Mouse (Mus musculus) heart, embryonic 13.5 days (tissue): ENCODE measurements at regions not wholly inside any gene's neighbourhood (a gene's known extent, or its start where the extent isn't known, plus 50 kb on each side); places are given as distances from the start of the nearest gene placed in this dataset.

Experiments used
- ATAC-seq: fragments of 200-750 bp; cut with Nextera tagmentation; 2 replicates; pipeline ENCODE4 v1.8.0; 2017; ENCODE audit warnings: moderate TSS enrichment; ENCODE audit not compliant: insufficient number of reproducible peaks, low FRiP score, low TSS enrichment; ENCODE audit errors: extremely low read depth
- H3K27ac ChIP-seq: fragments of 300-500 bp; sonication (generic); replicated peaks from 2 replicates; pipeline ENCODE4 v1.5.1; 2015; ENCODE audit warnings: moderate library complexity, mild to moderate bottlenecking, inconsistent platforms
- H3K27me3 ChIP-seq: fragments of 300-500 bp; sonication (generic); replicated peaks from 2 replicates; pipeline ENCODE4 v1.6.1; 2015; ENCODE audit warnings: mild to moderate bottlenecking, inconsistent platforms
- H3K36me3 ChIP-seq: fragments of 300-500 bp; sonication (generic); 2 replicates; pipeline ENCODE4 v1.6.1; 2015; ENCODE audit warnings: mild to moderate bottlenecking, inconsistent platforms
- H3K4me1 ChIP-seq: fragments of 300-500 bp; sonication (generic); 2 replicates; pipeline ENCODE4 v1.6.1; 2015; ENCODE audit warnings: inconsistent platforms
- H3K4me2 ChIP-seq: fragments of 300-500 bp; sonication (generic); 2 replicates; pipeline ENCODE4 v1.6.1; 2015; ENCODE audit warnings: inconsistent platforms, mild to moderate bottlenecking, moderate library complexity
- H3K4me3 ChIP-seq: fragments of 300-500 bp; sonication (generic); 2 replicates; pipeline ENCODE4 v1.5.1; 2015; ENCODE audit warnings: moderate library complexity, mild to moderate bottlenecking, inconsistent platforms
- H3K9ac ChIP-seq: fragments of 300-500 bp; sonication (generic); 2 replicates; pipeline ENCODE4 v1.6.1; 2015; ENCODE audit warnings: inconsistent platforms, mild to moderate bottlenecking, moderate library complexity
- H3K9me3 ChIP-seq: fragments of 300-500 bp; sonication (generic); 2 replicates; pipeline ENCODE4 v1.6.1; 2016; ENCODE audit warnings: inconsistent platforms
- WGBS: fragments of 180-500 bp; shearing (Covaris S2); methylation state at CpG from one replicate; pipeline ENCODE4 v1.1.7; 2015; ENCODE audit warnings: mixed read lengths; 5-methylcytosine and 5-hydroxymethylcytosine counted together

- ATAC-seq = no peak
- no peaks in the 10 kb centered on the region for H3K4me1 ChIP-seq
- no peak overlapping the region for H3K9ac ChIP-seq
- H3K9me3 ChIP-seq = no peaks in the 10 kb centered on the region
- H3K4me2 ChIP-seq = no peak overlapping the region
- peaks cover 16% of the 10 kb centered on the region for H3K27me3 ChIP-seq
- no peaks in the 10 kb centered on the region for H3K36me3 ChIP-seq
- WGBS = 72% methylated on average over 8 of the region's 8 CpGs
- no peak overlapping the region for H3K4me3 ChIP-seq
- no peak overlapping the region for H3K27ac ChIP-seq
These were observed 497.5 kb upstream of the Kcnab2 start for GRCm38 (mm10) chr4:152975012-152975675.

DNA sequence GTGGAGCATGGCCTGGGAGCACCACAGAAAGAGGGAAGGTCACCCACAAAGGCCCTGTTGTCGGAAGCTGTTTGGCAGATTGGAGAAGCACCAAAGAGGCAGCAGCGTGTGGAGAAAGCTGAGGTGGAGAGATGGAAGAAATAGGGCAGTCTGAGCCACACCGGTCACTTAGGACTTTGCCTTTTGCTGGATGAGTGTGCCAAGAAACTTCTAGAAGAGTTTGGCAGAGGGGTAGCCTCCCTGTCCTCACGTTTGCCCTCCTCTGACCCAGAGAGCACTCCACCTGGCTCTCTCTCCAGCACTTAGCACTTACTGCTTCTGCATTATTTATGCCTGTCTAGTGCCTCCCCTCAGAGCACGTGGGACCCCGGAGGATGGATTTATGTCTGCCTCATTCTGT, 485.3 kb upstream of the Kcnab2 start:
- Histone ChIP-seq H3K36me3 (no peaks in the 10 kb centered on the region), H3K27me3 (peaks cover 26% of the 10 kb centered on the region; the same call in 1 of the 2 replicates), H3K27ac (no peak overlapping the region), H3K9ac (no peak overlapping the region), H3K4me3 (no peak overlapping the region), H3K4me2 (no peak overlapping the region), H3K4me1 (no peaks in the 10 kb centered on the region), H3K9me3 (0 out of 2 replicates have a peak, but pooled peaks cover 3% of the 10 kb centered on the region)
- no peak for ATAC-seq
- WGBS = 77% methylated on average over 6 of the region's 6 CpGs

DNA sequence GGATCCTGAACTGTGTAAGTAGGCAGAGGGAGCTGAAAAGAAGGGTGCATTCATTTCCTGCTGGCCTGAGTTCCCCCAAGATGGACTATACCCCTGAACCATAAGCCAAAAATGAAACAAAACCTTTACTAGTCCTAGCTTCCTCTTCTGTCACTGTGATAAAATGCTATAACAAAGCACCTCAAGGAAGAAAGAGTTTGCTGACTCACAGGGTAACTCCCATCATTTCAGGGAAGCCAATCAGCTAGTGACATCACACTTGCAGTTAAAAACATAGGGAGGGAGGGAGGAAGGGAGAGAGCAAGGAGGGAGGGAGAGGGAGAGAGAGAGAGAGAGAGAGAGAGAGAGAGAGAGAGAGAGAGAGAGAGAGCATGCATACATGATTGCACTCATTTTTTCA, 484.5 kb upstream of the Kcnab2 start:
- Histone ChIP-seq H3K9me3 (0 out of 2 replicates have a peak, but pooled peaks cover 3% of the 10 kb centered on the region), H3K27ac (no peak overlapping the region), H3K4me1 (no peaks in the 10 kb centered on the region), H3K4me3 (no peak overlapping the region), H3K4me2 (no peak overlapping the region), H3K27me3 (peaks cover 19% of the 10 kb centered on the region; the same call in 1 of the 2 replicates), H3K9ac (no peak overlapping the region), H3K36me3 (no peaks in the 10 kb centered on the region)
- ATAC-seq = no peak

DNA sequence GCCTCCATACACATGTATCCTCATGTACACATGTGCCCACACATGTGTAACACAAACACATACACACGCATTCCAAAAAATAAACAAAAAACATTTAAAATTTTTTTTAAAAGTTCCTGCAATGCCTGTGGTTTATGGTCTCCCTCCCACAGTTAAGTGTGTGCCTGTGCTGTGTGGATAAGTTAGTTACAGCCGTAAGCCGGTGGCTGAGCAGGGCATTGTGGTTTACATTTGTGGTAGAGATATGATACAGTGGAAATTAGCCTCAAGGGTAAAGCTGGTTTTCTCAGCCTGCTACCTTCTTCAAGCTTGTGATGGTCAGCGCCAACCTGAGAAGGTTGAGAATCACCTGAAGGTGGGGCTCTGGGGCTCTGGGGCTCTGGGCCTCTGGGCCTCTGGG, 484.0 kb upstream of the Kcnab2 start:
- Histone ChIP-seq H3K4me2 (no peak overlapping the region), H3K4me3 (no peak overlapping the region), H3K36me3 (no peaks in the 10 kb centered on the region), H3K9ac (no peak overlapping the region), H3K27me3 (peaks cover 14% of the 10 kb centered on the region; the same call in 1 of the 2 replicates), H3K9me3 (0 out of 2 replicates have a peak, but pooled peaks cover 3% of the 10 kb centered on the region), H3K27ac (no peak overlapping the region), H3K4me1 (no peaks in the 10 kb centered on the region)
- WGBS = 75% methylated on average over 4 of the region's 4 CpGs
- ATAC-seq = no peak

- Histone ChIP-seq H3K4me2 (no peak overlapping the region), H3K9me3 (0 out of 2 replicates have a peak, but pooled peaks cover 3% of the 10 kb centered on the region), H3K27me3 (0 out of 2 replicates have a peak, but pooled peaks cover 4% of the 10 kb centered on the region), H3K4me3 (no peak overlapping the region), H3K36me3 (no peaks in the 10 kb centered on the region), H3K9ac (no peak overlapping the region), H3K27ac (no peak overlapping the region), H3K4me1 (no peaks in the 10 kb centered on the region)
- 52% methylated on average over 12 of the region's 12 CpGs for WGBS
- no peak for ATAC-seq
These were observed 482.1 kb upstream of the Kcnab2 start for GRCm38 (mm10) chr4:152959627-152960230.

- Histone ChIP-seq H3K4me3 (no peak overlapping the region), H3K4me1 (no peaks in the 10 kb centered on the region), H3K36me3 (no peaks in the 10 kb centered on the region), H3K4me2 (no peak overlapping the region), H3K9me3 (no peaks in the 10 kb centered on the region), H3K27ac (no peak overlapping the region), H3K9ac (no peak overlapping the region), H3K27me3 (peaks cover 3% of the 10 kb centered on the region; the same call in 1 of the 2 replicates)
- ATAC-seq = no peak
- WGBS = 58% methylated on average over 15 of the region's 15 CpGs
These were observed 475.7 kb upstream of the Kcnab2 start for GRCm38 (mm10) chr4:152953237-152953974.

DNA sequence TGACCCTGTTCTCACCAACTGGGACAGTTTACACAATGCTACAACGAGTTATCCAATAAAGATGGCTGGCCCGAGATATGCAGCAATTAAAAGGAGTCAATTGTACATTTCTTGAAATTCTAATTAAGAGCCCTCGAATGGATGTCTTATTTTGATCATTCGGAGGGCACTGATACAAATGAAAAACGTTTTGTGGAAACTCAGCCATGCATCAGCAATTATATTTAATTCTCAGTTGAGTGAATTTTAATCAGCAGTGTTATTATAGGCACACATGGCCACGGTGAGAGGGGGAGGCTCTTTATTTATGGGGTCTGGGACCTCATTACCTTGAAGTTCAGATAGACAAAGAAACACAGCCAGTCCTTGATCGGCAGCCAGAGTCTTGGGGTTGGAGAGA, 471.3 kb upstream of the Kcnab2 start:
- H3K4me3 ChIP-seq = no peak overlapping the region
- H3K9me3 ChIP-seq = peaks cover 6% of the 10 kb centered on the region; the same call in 1 of the 2 replicates
- 69% methylated on average over 7 of the region's 7 CpGs for WGBS
- peaks cover 3% of the 10 kb centered on the region; the same call in 1 of the 2 replicates for H3K27me3 ChIP-seq
- no peak overlapping the region for H3K4me2 ChIP-seq
- H3K9ac ChIP-seq = no peak overlapping the region
- H3K4me1 ChIP-seq = no peaks in the 10 kb centered on the region
- no peak overlapping the region for H3K27ac ChIP-seq
- no peak for ATAC-seq
- no peaks in the 10 kb centered on the region for H3K36me3 ChIP-seq

- 65% methylated on average over 8 of the region's 8 CpGs for WGBS
These were observed 463.5 kb upstream of the Kcnab2 start for GRCm38 (mm10) chr4:152941159-152941558.

DNA sequence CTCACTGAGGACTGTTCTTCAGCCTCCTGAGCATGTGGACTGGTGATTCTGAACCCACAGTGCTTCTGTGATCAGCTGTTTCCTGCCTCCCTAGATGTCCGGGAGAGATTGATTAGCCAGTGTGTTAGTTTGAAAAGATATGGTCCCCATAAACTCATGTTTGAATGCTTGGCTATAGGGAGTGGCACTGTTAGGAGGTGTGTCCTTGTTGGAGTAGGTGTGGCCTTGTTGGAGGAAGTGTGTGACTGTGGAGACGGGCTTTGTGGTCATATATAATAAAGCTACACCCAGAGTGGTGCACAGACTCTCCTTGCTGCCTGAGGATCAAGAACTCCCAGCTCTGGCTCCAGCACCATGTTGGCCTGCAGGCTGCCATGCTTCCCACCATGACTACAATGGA, 458.9 kb upstream of the Kcnab2 start:
- WGBS = 61% methylated on average over 2 of the region's 2 CpGs
- ATAC-seq = no peak
- H3K4me1 ChIP-seq = no peaks in the 10 kb centered on the region
- no peak overlapping the region for H3K9ac ChIP-seq
- H3K27me3 ChIP-seq = peaks cover 22% of the 10 kb centered on the region; the same call in 1 of the 2 replicates
- H3K27ac ChIP-seq = no peak overlapping the region
- no peak overlapping the region for H3K4me2 ChIP-seq
- H3K36me3 ChIP-seq = no peaks in the 10 kb centered on the region
- H3K4me3 ChIP-seq = no peak overlapping the region
- H3K9me3 ChIP-seq = 0 out of 2 replicates have a peak, but pooled peaks cover 6% of the 10 kb centered on the region

More at GRCm38 (mm10) chr4:152941159-152941558, 463.5 kb upstream of the Kcnab2 start:
- no peak overlapping the region for H3K27ac ChIP-seq
- H3K36me3 ChIP-seq = no peaks in the 10 kb centered on the region
- ATAC-seq = peak; percentile 61; the same call in 1 of the 2 replicates
- 0 out of 2 replicates have a peak, but pooled peaks cover 14% of the 10 kb centered on the region for H3K27me3 ChIP-seq
- H3K4me3 ChIP-seq = no peak overlapping the region
- H3K4me1 ChIP-seq = no peaks in the 10 kb centered on the region
- H3K9me3 ChIP-seq = peaks cover 12% of the 10 kb centered on the region; the same call in 1 of the 2 replicates
- H3K4me2 ChIP-seq = no peak overlapping the region
- no peak overlapping the region for H3K9ac ChIP-seq

DNA sequence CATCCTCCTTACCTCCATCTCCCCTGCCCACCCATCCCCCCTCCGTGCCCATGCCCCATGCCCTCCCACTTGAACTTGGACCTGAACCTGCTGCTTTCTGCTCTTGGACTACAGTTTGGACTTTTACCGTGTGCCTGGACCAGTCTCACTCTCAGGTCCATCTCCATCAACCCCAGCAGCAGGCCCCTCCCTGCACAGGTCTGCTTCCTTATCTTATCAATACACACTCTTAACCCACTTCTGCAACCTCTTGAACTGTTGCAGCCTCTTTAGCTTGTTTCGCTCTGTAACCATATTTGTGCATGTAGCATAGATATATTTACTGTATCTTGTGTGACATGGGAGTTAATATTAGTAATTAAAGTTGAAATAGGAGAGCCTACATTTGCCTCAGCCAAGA, 457.8 kb upstream of the Kcnab2 start:
- H3K9ac ChIP-seq = no peak overlapping the region
- 48% methylated on average over 3 of the region's 3 CpGs for WGBS
- no peak overlapping the region for H3K27ac ChIP-seq
- no peak overlapping the region for H3K4me2 ChIP-seq
- H3K36me3 ChIP-seq = no peaks in the 10 kb centered on the region
- ATAC-seq = no peak
- H3K4me3 ChIP-seq = no peak overlapping the region
- H3K4me1 ChIP-seq = no peaks in the 10 kb centered on the region
- H3K9me3 ChIP-seq = 0 out of 2 replicates have a peak, but pooled peaks cover 6% of the 10 kb centered on the region
- peaks cover 22% of the 10 kb centered on the region; the same call in 1 of the 2 replicates for H3K27me3 ChIP-seq

DNA sequence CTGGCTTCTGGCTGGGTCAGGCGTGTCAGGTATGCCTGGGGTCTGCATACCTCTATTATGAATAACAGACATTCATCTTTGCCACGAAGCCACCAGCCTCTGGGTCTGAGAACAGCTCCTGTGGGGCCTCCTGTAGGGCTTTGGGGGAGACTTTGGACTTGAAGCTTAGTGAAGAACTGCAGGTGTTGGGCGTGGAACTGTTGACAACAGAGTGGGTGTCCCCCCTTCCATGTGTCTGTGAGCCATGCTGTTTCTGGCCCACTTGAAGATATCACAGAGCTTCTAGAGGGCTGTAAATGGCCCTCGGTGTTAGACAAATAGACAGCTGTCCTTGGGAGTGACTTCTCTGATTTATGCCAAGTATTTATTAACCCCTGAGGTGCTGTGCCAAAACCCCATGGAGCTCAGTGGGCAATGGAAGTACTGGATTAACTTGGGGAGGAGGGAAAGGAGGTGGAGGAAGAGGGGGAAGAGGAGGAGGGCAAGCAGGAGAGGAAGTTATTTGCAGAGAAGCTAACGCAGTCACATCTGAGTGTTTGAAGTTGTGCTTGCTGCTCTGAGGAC, 450.8 kb upstream of the Kcnab2 start:
- ATAC-seq = no peak
- H3K4me2 ChIP-seq = no peak overlapping the region
- peaks cover 6% of the 10 kb centered on the region; the same call in 1 of the 2 replicates for H3K9me3 ChIP-seq
- H3K27ac ChIP-seq = no peak overlapping the region
- H3K9ac ChIP-seq = no peak overlapping the region
- no peak overlapping the region for H3K4me3 ChIP-seq
- H3K36me3 ChIP-seq = no peaks in the 10 kb centered on the region
- 41% methylated on average over 5 of the region's 5 CpGs for WGBS
- H3K4me1 ChIP-seq = no peaks in the 10 kb centered on the region
- H3K27me3 ChIP-seq = peaks cover 14% of the 10 kb centered on the region; the same call in 1 of the 2 replicates
